Mouse (Mus musculus) embryonic stem cell, embryonic (primary cell): ENCODE measurements around the gene Pik3ip1.

ENCODE experiments used
- CTCF ChIA-PET, 4 experiments: fragments of 300-600 bp in 2 of 4; fragments of 350-600 bp in 2 of 4; sonication (Branson Sonifier 250); formaldehyde crosslinking; loops; one replicate each; lab custom pipeline; 2022; ENCODE audit warnings: inconsistent platforms in 2 of 4; lab: Charles Lee
- POLR2A ChIA-PET, 4 experiments: fragments of 300-600 bp in 2 of 4; fragments of 350-600 bp in 2 of 4; sonication (Branson Sonifier 250); formaldehyde crosslinking; loops; one replicate each; lab custom pipeline; 2022; ENCODE audit warnings: antibody characterized with exemption in 4 of 4, inconsistent platforms in 1 of 4; lab: Charles Lee

Gene Pik3ip1

DNA sequence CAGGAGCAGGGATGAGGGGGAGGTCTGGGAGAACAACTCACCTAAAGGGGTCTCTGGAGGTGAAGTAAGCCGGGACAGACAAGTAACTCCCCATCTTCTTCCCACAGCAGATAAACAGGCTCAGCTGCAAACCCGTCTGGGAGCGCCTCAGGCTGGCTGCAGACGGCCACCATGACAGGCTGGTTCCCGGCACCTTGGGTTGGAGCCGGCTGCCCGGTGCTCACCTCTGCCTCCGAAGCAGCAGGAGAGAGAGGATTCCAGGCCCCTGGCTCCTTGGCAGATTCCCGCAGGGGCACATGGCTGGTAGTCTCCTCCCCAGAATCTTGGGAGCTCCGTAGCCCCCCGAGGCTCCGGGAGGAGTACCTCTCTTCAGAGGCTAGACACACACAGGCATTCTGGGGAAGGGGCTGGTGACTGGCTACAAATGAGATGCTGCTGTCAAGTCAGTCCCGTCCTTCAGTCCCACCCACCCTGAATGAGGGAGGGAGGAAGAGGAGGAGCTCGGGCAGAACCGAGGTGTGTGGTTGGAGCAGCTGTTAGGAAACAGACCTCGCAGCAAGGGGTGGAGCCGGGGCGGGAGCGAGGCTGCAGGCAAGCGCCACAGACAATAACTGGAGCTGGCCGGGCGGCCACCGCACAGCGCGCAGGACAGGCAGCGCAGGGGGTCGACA lies 40.9 kb downstream of the Pik3ip1 start:
- ChIA-PET CTCF (interaction anchor here (0.6 to 1.9 kb wide), 28 partner anchors 11 to 464 kb away, joined by 3 to 16 read pairs (median 4); partner anchors contain the start of gene Pik3ip1 (in 1 of the 4)), POLR2A (interaction anchor here (0.6 to 15.7 kb wide), 58 partner anchors 9 to 525 kb away, joined by 3 to 216 read pairs (median 5); partner anchors contain the start of genes Drg1 (in 3 of the 4), Morc2a (in 2 of the 4), Pik3ip1 (in 2 of the 4) and Rnf185 (in 2 of the 4))

DNA sequence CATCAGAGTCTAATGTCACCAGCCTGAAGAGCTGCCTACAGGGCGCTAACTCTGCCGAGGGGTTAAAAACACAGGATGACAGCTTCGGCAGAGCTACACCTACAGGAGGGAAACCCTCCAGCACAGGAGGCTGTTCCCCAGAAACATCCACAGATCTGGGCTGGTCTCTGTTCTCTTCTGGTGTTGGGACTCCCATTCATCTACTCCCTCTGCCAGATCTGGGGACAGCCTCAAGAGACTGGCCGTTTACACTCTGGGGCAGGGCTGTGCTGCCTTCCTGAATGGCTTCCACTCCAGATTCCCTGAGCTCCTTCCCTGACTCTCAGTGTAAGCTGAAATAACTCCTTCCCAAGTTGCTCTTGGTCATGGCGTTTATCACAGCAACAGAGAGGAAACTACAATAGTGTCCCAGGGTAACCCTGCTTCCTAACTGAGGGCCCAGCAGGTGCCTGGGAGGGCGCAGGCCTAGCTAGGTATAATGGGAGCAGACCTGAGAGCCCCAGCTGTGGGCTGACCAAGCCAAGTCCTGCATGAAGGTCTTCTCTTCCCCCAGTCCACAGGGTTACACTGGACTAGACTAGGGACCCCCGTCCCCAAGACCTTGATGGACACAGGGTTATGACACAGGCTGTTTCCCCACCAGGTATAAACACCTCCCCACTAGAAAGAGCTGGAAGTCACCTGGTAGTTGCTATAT lies 41.5 kb downstream of the Pik3ip1 start:
- ChIA-PET POLR2A (interaction anchor here (0.6 to 15.7 kb wide), 57 partner anchors 9 to 524 kb away, joined by 3 to 216 read pairs (median 5); partner anchors contain the start of genes Drg1 (in 3 of the 4), Morc2a (in 2 of the 4), Pik3ip1 (in 2 of the 4) and Rnf185 (in 2 of the 4)), CTCF (interaction anchor here (0.6 to 1.9 kb wide), 27 partner anchors 10 to 463 kb away, joined by 3 to 10 read pairs (median 4); partner anchors contain the start of gene Pik3ip1 (in 1 of the 4))

DNA sequence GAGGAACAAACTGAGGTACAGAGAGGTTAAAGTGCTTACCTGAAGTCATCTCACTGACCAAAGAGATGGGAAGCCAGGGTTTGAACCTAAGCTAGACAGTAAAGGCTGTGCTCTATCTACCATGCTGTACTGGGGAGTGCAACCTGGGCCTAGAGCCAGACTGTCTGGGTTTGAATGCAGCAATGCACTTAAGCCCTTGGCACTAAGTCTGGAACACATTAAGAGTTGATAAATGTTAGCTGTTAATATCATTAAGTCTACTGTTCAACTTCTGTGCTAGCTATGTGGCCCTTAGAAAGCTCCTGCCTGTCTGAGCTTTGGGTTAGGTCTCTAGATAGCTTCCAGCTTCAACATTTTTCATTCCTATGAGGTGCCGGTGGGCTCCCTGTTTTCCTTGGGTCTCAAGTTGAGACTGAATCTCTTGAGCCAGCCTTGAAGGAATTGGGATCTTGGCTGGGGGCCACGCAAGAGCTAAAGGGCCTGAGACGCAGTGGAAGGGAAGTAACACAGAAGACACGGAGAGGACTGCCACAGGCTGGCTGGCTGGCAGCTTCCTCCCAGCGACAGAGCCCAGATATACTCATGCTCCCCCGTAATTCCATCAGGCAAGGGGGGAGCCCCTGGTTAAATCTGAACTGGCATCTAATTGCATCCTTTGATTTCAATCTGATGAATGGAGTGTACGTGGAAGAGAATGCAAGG lies 43.5 kb downstream of the Pik3ip1 start:
- CTCF ChIA-PET: interaction anchor here (0.9 to 2.2 kb wide), 6 partner anchors 8 to 60 kb away, joined by 3 to 13 read pairs (median 3); no protein-coding TSS in a partner anchor

DNA sequence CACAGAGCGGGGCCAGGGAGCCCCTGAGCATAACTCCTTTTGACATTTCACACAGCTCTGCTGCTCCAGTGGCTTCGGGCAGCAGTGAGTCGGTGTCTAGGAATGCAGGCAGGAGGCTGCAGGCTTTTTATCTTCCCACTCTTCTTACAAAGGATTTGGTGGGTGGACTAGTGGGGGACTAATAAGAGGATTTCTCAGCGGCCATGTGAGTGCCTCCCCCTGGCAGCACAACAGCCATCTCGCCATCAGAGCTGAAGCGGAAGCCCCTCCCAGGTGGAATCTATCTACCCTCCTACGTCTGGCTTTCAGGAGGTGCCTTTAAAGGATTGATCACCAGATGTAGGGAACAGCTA lies 44.1 kb downstream of the Pik3ip1 start:
- ChIA-PET CTCF (interaction anchor here in 3 of 4 experiments (0.5 to 2.2 kb wide), 8 partner anchors 8 to 1459 kb away, joined by 3 to 13 read pairs (median 3); no protein-coding TSS in a partner anchor), POLR2A (interaction anchor here in 3 of 4 experiments (0.5 to 5.2 kb wide), 26 partner anchors 8 to 376 kb away, joined by 3 to 29 read pairs (median 5); partner anchors contain the start of gene Drg1 (in 1 of the 3))

More for the DNA sequence above, 43.5 kb downstream of the Pik3ip1 start:
- POLR2A ChIA-PET: interaction anchor here (0.7 to 5.2 kb wide), 24 partner anchors 8 to 139 kb away, joined by 3 to 29 read pairs (median 5); partner anchors contain the start of genes Drg1 (in 1 of the 4) and Limk2 (in 1 of the 4)

DNA sequence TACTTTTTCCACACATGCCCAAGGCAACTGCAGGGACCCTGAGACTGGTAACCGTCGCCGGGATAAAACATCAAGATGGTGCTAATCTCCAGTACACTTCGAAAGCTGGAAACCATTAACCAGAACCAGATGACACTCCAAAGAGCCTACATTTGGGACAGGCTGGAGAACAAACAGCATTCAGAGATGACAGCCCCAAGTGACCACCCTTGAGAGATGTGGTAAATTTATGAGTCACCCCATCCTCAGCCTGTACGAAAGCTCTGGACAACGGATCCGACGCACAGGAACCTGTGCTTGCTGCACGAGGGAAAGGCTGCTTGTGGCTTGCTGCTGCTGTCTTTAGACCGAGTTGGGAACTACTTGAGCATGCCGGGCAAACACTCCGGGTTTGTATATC lies 44.5 kb downstream of the Pik3ip1 start:
- CTCF ChIA-PET: interaction anchor here in 3 of 4 experiments (0.5 to 2.2 kb wide), 10 partner anchors 7 to 1459 kb away, joined by 3 to 13 read pairs (median 3); no protein-coding TSS in a partner anchor
- POLR2A ChIA-PET: interaction anchor here (0.5 to 5.2 kb wide), 22 partner anchors 9 to 375 kb away, joined by 3 to 29 read pairs (median 5); partner anchors contain the start of gene Drg1 (in 1 of the 4)

DNA sequence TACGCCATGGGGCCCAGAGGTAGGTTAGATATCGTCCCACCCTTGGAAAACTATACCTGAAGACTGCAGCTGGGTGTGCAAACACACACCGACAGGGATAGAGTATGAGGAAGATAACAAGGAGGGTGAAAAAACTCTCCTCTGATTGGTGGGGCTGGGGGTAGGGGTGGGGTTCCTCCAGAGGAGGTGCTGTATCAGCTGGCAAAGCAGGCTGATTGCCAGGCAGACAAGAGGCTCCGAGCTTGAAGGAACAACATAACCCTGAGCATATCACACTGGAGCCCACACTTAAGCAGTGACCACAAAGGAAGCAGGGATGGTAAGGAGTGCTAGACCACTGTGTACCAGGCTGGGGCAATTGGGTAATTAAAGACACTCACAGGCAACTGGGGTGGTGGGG lies 49.2 kb downstream of the Pik3ip1 start:
- ChIA-PET CTCF (no interaction called here), POLR2A (interaction anchor here in 2 of 4 experiments (1.0 to 1.7 kb wide), 3 partner anchors 13 to 73 kb away, joined by 4 to 5 read pairs (median 4); partner anchors contain the start of gene Rnf185 (in 1 of the 2))

DNA sequence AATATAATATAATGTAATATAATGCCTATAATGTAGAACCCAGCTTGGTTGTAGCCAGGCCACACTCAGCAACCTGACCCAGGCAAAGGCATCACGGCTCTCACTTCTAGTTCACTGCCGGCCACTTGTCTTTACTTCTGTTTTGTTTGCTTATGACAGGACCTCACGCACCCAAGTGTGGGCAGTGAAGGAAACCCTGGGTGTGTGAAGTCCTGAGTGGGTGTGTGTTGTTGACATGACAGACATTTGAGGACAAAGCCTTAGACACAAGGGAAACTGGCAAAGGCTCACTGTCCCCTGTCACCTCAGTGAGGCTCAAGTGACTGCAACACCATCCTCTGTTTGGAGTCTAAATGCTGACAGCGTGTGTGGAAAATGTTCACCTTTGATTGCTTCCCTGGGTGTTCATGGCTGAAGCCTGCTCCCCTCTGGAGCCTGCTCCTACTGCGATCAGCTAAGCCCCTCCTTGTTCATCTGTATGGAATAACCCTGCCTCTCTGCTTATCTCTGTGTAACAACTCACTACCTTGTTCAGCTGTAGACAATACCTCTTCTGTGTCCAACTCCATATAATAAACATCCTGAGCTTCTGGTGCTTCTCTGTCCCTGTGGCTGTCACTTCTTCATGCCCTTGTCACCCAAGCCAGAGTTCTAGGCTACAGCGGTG lies 51.1 kb downstream of the Pik3ip1 start:
- POLR2A ChIA-PET: interaction anchor here (0.6 to 4.4 kb wide), 12 partner anchors 9 to 268 kb away, joined by 3 to 31 read pairs (median 3); partner anchors contain the start of gene Morc2a (in 1 of the 4)
- CTCF ChIA-PET: interaction anchor here in 2 of 4 experiments (0.8 to 2.2 kb wide), 5 partner anchors 9 to 34 kb away, joined by 3 to 7 read pairs (median 3); no protein-coding TSS in a partner anchor

DNA sequence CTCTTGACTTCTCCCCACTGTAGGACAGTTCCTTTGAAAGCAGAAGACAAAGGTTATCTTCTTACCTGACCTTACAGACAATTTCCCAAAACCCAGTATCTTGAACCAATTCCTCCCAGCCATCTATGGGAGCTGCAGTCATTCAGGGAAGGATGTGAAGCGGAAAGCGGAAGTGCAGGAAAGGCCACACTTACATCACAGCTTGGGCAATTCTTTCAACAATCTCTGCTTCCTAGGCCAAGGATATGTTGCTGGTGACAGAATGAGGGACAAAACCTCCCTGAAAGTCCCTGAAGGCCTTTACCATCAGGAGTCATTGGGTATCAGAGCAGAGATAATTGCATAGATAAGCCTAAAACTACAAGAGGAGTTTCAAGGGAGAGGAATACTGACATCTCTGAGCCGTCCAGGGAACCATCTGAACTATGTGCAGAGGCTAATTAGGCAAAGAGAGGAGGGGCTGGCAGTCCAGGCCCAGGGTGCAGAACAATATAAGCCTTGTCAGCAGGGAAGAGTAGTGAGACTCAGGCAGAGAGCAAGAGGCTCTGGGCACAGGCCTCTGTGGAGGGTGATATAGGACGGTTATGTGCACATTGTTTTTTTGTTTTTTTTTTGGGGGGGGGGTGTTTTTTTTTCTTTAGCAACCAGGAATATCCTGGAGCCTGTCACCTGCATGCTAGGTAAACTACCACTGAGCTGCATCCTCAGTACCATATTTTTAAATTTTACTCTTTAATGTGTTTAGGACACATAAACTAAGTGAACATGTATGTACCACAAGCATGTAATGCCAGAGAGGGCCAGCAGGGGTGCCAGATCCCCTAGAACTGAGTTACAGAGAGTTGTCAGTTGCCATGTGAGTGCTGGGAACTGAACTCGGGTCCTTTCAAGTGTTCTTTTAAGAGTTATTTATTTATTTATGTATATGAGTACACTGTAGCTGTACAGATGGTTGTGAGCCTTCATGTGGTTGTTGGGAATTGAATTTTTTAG lies 52.7 kb downstream of the Pik3ip1 start:
- POLR2A ChIA-PET: interaction anchor here (0.6 to 4.4 kb wide), 15 partner anchors 8 to 266 kb away, joined by 3 to 31 read pairs (median 3); partner anchors contain the start of gene Patz1 (in 1 of the 4)
- CTCF ChIA-PET: interaction anchor here in 3 of 4 experiments (0.5 to 2.2 kb wide), 10 partner anchors 9 to 1684 kb away, joined by 3 to 10 read pairs (median 3); no protein-coding TSS in a partner anchor

DNA sequence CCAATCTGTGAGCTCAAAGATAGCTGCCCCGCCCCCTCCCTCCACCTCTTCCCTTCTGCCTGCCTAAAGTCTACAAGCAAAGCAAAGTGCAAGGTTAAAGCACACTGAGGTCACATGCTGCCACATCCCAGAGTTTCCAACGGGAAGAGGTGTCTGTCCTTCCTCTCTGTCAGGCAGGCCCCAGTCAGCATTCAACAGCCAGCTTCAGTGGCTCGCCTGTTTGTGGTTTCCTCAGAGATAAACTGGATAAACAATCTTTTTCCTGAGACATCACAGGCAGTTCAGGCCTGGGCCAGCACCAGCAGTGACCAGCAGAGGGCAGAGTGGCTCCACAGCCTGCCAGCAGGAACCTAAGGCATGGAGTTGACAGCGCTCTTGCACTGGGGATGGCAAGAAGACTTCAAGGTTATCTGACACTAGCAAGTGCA lies 56.8 kb downstream of the Pik3ip1 start:
- ChIA-PET POLR2A (interaction anchor here in 3 of 4 experiments (0.6 to 9.0 kb wide), 30 partner anchors 9 to 146 kb away, joined by 3 to 93 read pairs (median 4); partner anchors contain the start of genes Limk2 (in 1 of the 3), Rnf185 (in 1 of the 3) and Selenom (in 1 of the 3)), CTCF (interaction anchor here (0.5 to 2.0 kb wide), 41 partner anchors 9 to 522 kb away, joined by 3 to 12 read pairs (median 4); partner anchors contain the start of genes Limk2 (in 1 of the 4), Patz1 (in 1 of the 4), Pik3ip1 (in 1 of the 4) and Selenom (in 1 of the 4))

DNA sequence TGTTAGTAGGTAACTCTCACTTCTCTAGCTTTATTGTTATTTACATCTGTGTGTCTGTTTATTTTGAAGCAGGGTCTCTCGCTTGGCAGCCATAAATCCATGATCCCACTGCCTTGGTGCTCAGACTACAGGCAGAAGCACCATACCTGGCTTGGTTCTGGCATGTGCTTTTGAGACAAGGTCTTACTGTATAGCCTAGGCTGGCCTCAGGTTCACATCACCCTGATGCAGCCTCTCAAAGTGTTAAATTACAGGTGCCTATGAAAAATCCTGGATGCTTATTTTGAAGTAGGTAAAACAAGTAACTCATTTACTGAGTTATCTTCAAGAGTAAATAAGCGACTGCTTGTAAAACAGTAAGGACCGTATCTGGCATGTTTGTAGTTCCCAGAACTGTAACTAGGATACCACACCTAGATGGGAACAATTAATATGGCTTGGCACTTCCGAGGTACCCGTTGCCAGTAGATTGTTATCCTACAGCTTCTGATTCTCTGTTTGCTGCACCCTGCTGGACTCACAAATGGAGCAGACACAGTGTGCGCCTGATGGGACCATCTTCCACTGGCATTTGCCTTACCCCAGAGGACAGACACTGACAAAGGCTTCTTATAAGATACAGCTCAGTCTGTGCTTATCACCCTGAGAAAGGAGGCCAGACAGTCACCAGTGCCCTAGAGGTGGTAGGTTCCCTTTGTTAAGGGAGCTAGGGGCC lies 57.4 kb downstream of the Pik3ip1 start:
- CTCF ChIA-PET: interaction anchor here (0.6 to 2.0 kb wide), 34 partner anchors 8 to 132 kb away, joined by 3 to 12 read pairs (median 4); partner anchors contain the start of genes Limk2 (in 1 of the 4), Patz1 (in 1 of the 4), Pik3ip1 (in 1 of the 4) and Selenom (in 1 of the 4)
- POLR2A ChIA-PET: interaction anchor here (0.5 to 9.0 kb wide), 30 partner anchors 8 to 146 kb away, joined by 3 to 93 read pairs (median 4); partner anchors contain the start of genes Drg1 (in 1 of the 4), Rnf185 (in 1 of the 4) and Selenom (in 1 of the 4)

DNA sequence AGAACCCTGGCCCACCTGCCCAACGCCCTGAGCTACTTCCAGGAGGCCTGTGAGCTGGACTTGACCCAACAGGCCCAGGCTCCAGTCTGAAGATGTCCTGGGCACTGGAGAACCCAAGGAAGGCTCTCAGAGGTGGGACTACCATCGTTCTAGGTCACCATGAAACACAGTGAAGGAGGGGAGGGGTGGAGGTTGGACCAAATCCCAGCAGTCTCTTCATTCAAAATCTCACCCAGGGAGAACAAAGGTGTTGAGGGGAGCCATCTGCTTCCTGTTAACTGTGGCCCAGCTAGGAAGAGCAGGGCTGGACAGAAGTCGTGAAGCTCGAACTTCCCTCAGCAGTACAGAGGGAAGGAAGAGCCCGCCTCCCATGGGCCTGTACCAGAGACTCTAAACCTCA lies 59.8 kb downstream of the Pik3ip1 start:
- POLR2A ChIA-PET: interaction anchor here (0.8 to 9.0 kb wide), 33 partner anchors 8 to 130 kb away, joined by 3 to 93 read pairs (median 6); partner anchors contain the start of genes Rnf185 (in 3 of the 4), Drg1 (in 2 of the 4), Limk2 (in 1 of the 4) and Patz1 (in 1 of the 4)
- CTCF ChIA-PET: interaction anchor here in 2 of 4 experiments (1.0 to 1.9 kb wide), 8 partner anchors 8 to 125 kb away, joined by 3 to 6 read pairs (median 4); partner anchors contain the start of genes Limk2 (in 1 of the 2) and Selenom (in 1 of the 2)

DNA sequence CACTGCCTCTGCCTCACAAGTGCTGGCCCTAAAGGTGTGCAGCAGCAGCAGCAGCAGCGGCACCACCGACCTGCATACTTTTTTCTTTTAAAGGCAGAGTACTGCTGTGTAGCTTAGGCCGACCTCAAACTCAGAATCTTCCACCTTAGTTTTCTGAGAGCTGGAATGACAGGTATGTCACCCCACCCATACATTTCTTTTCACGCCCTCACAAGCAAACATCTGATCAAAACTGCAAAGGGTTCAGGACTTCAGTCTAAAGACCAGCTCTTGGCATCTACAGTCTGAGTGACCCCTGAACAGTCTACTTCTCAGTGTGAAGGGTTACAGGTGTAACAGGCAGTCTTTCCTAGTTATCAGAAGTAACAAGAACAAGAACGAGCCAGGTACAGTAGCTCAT lies 60.6 kb downstream of the Pik3ip1 start:
- CTCF ChIA-PET: interaction anchor here (0.5 to 1.9 kb wide), 12 partner anchors 9 to 880 kb away, joined by 3 to 6 read pairs (median 4); partner anchors contain the start of genes Limk2 (in 1 of the 4) and Selenom (in 1 of the 4)
- POLR2A ChIA-PET: interaction anchor here (0.6 to 9.0 kb wide), 49 partner anchors 9 to 598 kb away, joined by 3 to 93 read pairs (median 5); partner anchors contain the start of genes Rnf185 (in 3 of the 4), Drg1 (in 1 of the 4), Limk2 (in 1 of the 4) and Morc2a (in 1 of the 4)

DNA sequence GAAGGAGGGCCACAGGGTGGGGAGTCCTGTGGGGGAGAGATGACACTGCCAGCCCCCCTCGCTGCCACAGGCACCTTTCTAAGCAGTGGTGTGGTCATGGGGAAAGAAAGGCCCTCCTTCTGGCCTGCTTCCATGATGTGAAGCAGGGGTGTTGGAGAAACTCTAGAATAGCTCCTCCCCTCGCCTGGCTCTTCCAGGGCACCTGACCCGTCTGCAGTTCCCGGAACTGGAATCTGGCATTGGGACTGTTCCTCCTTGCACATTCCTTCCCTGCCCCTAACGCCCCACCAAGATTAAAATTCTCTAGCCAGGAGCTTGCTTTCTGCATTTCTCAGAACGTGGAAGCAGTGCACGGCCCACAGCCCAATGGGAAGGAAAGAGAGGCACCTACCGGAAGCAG lies 62.3 kb downstream of the Pik3ip1 start:
- ChIA-PET POLR2A (interaction anchor here (0.6 to 9.0 kb wide), 30 partner anchors 9 to 256 kb away, joined by 3 to 93 read pairs (median 6); partner anchors contain the start of genes Drg1 (in 1 of the 4), Limk2 (in 1 of the 4), Morc2a (in 1 of the 4) and Pik3ip1 (in 1 of the 4)), CTCF (interaction anchor here in 3 of 4 experiments (1.1 to 1.6 kb wide), 4 partner anchors 9 to 79 kb away, joined by 3 to 4 read pairs (median 3); no protein-coding TSS in a partner anchor)
